Mouse (Mus musculus): ENCODE data around the gene Prkaca. TPM values are rescaled to one million over a fixed set of nuclear protein-coding genes. Genes with fewer than 3 reads are reported as not detected.

The Prkaca gene
- polyA plus RNA-seq, 1 experiment from 2014 or later, result 171 TPM

DNA sequence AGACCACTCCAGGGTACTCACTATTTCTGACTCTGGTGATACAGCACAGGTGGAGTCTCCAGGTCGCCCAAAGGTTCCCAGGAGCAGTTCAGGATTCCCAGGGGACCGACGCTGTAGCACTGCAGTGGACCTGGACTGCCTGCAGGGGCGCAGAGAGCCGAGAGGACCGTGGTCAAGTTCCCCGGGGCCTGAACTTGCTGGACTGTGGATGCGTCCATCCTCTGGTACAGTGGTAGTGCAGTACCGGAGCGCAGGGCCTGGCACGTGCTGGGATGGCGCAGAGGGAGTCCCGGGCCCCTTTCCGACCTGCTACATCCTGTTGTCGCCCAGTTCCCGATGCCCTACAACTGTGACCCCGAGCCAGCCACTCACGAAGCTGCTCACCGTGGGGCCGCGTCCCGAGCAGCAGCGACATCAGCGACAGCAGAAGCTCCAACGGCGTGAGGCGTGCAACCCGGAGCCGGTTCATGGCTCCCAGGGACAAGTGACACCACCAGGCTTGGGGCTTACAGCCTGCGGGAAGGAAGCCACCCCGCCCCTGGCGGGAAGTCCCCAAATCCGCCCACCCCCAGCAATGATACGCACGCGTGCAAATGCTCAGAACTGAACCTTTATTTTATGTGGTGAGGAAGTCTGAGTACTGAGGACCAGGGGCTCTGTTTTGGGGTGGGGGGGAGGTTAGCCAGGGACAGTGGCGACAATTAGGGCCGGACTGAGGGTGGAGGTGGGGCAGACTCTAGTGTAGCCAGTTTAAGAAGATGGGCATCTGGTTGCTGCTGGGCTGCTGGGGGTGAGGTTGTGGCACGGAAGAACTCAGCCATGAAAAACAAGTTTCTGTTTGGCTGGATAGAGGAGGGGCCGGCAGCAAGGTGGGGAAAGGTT lies 69.5 kb downstream of the Prkaca start, which contains the start of gene Il27ra:
Il27ra (minus strand) TSS at position 524 of the 882 bp plus-strand sequence.
- Histone ChIP-seq H3K36me3 (ENCODE audit: control insufficient read depth, insufficient read depth, low read length) (no peaks in the 10 kb centered on the region), H3K4me2 (ENCODE audit: low read depth, low read length, severe bottlenecking) (peak within 1 kb of the TSS; percentile 63), H3K27ac (ENCODE audit: low read depth, low read length) (no peak within 1 kb of the TSS), H3K9ac (ENCODE audit: low read length) (peak within 1 kb of the TSS; percentile 43; the same call in 1 of the 2 replicates), H3K9me3 (ENCODE audit: control insufficient read depth, low read length) (no peaks in the 10 kb centered on the region), H3K4me3 (ENCODE audit: low read depth, low read length) (peak within 1 kb of the TSS; percentile 28), H3K27me3 (ENCODE audit: control insufficient read depth, insufficient read depth, low read length) (peaks cover 40% of the 10 kb centered on the region), H3K4me1 (replicated peaks; ENCODE audit: control insufficient read depth, insufficient read depth, low read length) (0 out of 2 replicates have a peak, but pooled peaks cover 8% of the 10 kb centered on the region)
- ATAC-seq (replicated peaks; ENCODE audit: low FRiP score) (peak; percentile 77), DNase-seq (ENCODE audit: low spot score) (peak; percentile 83)
- 3% methylated on average over 40 of the region's 40 CpGs for WGBS

GRCm38 (mm10) chr8:84042948-84043342 lies 70.2 kb downstream of the Prkaca start:
- DNase-seq (ENCODE audit: low spot score), result peak; percentile 50
- Histone ChIP-seq H3K27me3 (ENCODE audit: control insufficient read depth, insufficient read depth, low read length) (peaks cover 40% of the 10 kb centered on the region), H3K4me1 (replicated peaks; ENCODE audit: control insufficient read depth, insufficient read depth, low read length) (0 out of 2 replicates have a peak, but pooled peaks cover 8% of the 10 kb centered on the region), H3K36me3 (ENCODE audit: control insufficient read depth, insufficient read depth, low read length) (no peaks in the 10 kb centered on the region), H3K9ac (ENCODE audit: low read length) (no peak overlapping the region), H3K9me3 (ENCODE audit: control insufficient read depth, low read length) (no peaks in the 10 kb centered on the region), H3K27ac (ENCODE audit: low read depth, low read length) (no peak overlapping the region), H3K4me2 (ENCODE audit: low read depth, low read length, severe bottlenecking) (no peak overlapping the region; the same call in 1 of the 2 replicates), H3K4me3 (ENCODE audit: low read depth, low read length) (no peak overlapping the region)
- 34% methylated on average over 12 of the region's 12 CpGs for WGBS
- ATAC-seq (replicated peaks; ENCODE audit: low FRiP score), result no peak

- no peaks in the 10 kb centered on the region for H3K9me3 ChIP-seq (ENCODE audit: control insufficient read depth, low read length)
- H3K4me3 ChIP-seq (ENCODE audit: low read depth, low read length), result no peak overlapping the region
- 0 out of 2 replicates have a peak, but pooled peaks cover 8% of the 10 kb centered on the region for H3K4me1 ChIP-seq (replicated peaks; ENCODE audit: control insufficient read depth, insufficient read depth, low read length)
- H3K27me3 ChIP-seq (ENCODE audit: control insufficient read depth, insufficient read depth, low read length), result peaks cover 40% of the 10 kb centered on the region
- no peak overlapping the region for H3K9ac ChIP-seq (ENCODE audit: low read length)
- WGBS, result 1% methylated on average over 7 of the region's 7 CpGs
- peak; percentile 44 for DNase-seq (ENCODE audit: low spot score)
- no peak for ATAC-seq (replicated peaks; ENCODE audit: low FRiP score)
- H3K4me2 ChIP-seq (ENCODE audit: low read depth, low read length, severe bottlenecking), result no peak overlapping the region
- H3K27ac ChIP-seq (ENCODE audit: low read depth, low read length), result no peak overlapping the region
- no peaks in the 10 kb centered on the region for H3K36me3 ChIP-seq (ENCODE audit: control insufficient read depth, insufficient read depth, low read length)
Measured at GRCm38 (mm10) chr8:84044103-84044502, 71.3 kb downstream of the Prkaca start.

DNA sequence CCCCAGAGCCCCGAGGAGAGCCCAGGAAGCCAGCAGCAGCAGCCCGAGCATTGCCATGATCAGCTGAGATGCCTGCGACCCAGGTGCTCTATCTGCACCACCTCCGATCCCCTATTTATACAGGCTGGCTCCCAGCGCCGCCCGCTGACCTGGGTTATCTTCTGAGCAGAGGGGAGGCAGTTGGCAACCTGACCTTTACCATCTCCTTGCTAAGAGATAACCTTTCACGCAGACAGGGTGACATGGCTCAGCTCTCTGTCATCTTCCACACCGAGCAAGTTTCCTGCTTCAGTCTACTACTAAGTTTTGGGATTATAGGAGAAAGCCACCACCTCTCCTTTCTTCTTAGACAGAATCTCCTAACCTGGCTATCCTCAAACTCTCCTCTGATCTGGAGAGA lies 72.1 kb downstream of the Prkaca start, which contains the start of gene Rln3:
Rln3 (minus strand) TSS at position 101 of the 400 bp plus-strand sequence.
- H3K4me2 ChIP-seq (ENCODE audit: low read depth, low read length, severe bottlenecking), result 0 out of 2 replicates have a peak within 1 kb of the TSS, but pooled peaks have one; percentile 8
- peaks cover 40% of the 10 kb centered on the region for H3K27me3 ChIP-seq (ENCODE audit: control insufficient read depth, insufficient read depth, low read length)
- 8% methylated on average over 9 of the region's 9 CpGs for WGBS
- no peak within 1 kb of the TSS for H3K9ac ChIP-seq (ENCODE audit: low read length)
- no peaks in the 10 kb centered on the region for H3K36me3 ChIP-seq (ENCODE audit: control insufficient read depth, insufficient read depth, low read length)
- H3K27ac ChIP-seq (ENCODE audit: low read depth, low read length), result no peak within 1 kb of the TSS
- ATAC-seq (replicated peaks; ENCODE audit: low FRiP score) (no peak), DNase-seq (ENCODE audit: low spot score) (no peak)
- H3K4me1 ChIP-seq (replicated peaks; ENCODE audit: control insufficient read depth, insufficient read depth, low read length), result 0 out of 2 replicates have a peak, but pooled peaks cover 8% of the 10 kb centered on the region
- no peaks in the 10 kb centered on the region for H3K9me3 ChIP-seq (ENCODE audit: control insufficient read depth, low read length)
- H3K4me3 ChIP-seq (ENCODE audit: low read depth, low read length), result no peak within 1 kb of the TSS

MicroRNA genes within 50 kb of the gene (microRNA counts, 519-probe panel; counts per million panel counts)
- 31.2 counts per million for microRNA mmu-miR-1199

Small RNAs within 50 kb of the gene (microRNA-seq; reads per million reads assigned to microRNA genes)
- gene Gm44330 (ENCODE audit: insufficient number of aligned reads) (not detected), gene Gm44450 (ENCODE audit: insufficient number of aligned reads) (not detected), gene Mir1199 (ENCODE audit: insufficient number of aligned reads) (not detected), gene Mir8111 (ENCODE audit: insufficient number of aligned reads) (not detected)

Other genes with a start within 250 kb of the Prkaca start
- 12.2 and 12.6 TPM in 2 replicates for gene Adgre5, start 231.7 kb upstream of the Prkaca start, polyA plus RNA-seq (2014; fragmentation: Nextera tagmentation; extraction: Ambion mirVana)
- gene Adgrl1, start 72.9 kb upstream of the Prkaca start, polyA plus RNA-seq (2014; fragmentation: Nextera tagmentation; extraction: Ambion mirVana), result 24.5 and 27.8 TPM in 2 replicates
- 0.92 and 1.2 TPM in 2 replicates for gene Gm10644, start 17.8 kb upstream of the Prkaca start, polyA plus RNA-seq (2014; fragmentation: Nextera tagmentation; extraction: Ambion mirVana)
- gene Asf1b, start 17.5 kb upstream of the Prkaca start, polyA plus RNA-seq (2014; fragmentation: Nextera tagmentation; extraction: Ambion mirVana), result 92.7 and 94.0 TPM in 2 replicates
- gene Samd1, start 24.7 kb downstream of the Prkaca start, polyA plus RNA-seq (2014; fragmentation: Nextera tagmentation; extraction: Ambion mirVana), result 12.3 and 16.8 TPM in 2 replicates
- 0.87 and 0.90 TPM in 2 replicates for gene 1700067K01Rik, start 28.5 kb downstream of the Prkaca start, polyA plus RNA-seq (2014; fragmentation: Nextera tagmentation; extraction: Ambion mirVana)
- gene 2210011C24Rik, start 39.2 kb downstream of the Prkaca start, polyA plus RNA-seq (2014; fragmentation: Nextera tagmentation; extraction: Ambion mirVana), result 0.47 and 0.73 TPM in 2 replicates
- gene Palm3, start 48.5 kb downstream of the Prkaca start, polyA plus RNA-seq (2014; fragmentation: Nextera tagmentation; extraction: Ambion mirVana), result 2.5 and 4.4 TPM in 2 replicates
- gene Il27ra, start 69.6 kb downstream of the Prkaca start, polyA plus RNA-seq (2014; fragmentation: Nextera tagmentation; extraction: Ambion mirVana), result 0.19 and 0.24 TPM in 2 replicates
- not detected in 2 replicates for gene Rln3, start 72.0 kb downstream of the Prkaca start, polyA plus RNA-seq (2014; fragmentation: Nextera tagmentation; extraction: Ambion mirVana)
- 1.4 and 1.6 TPM in 2 replicates for gene Gm10643, start 92.1 kb downstream of the Prkaca start, polyA plus RNA-seq (2014; fragmentation: Nextera tagmentation; extraction: Ambion mirVana)
- 11.0 and 11.5 TPM in 2 replicates for gene Rfx1, start 93.8 kb downstream of the Prkaca start, polyA plus RNA-seq (2014; fragmentation: Nextera tagmentation; extraction: Ambion mirVana)
- 14.4 and 14.5 TPM in 2 replicates for gene Dcaf15, start 131.8 kb downstream of the Prkaca start, polyA plus RNA-seq (2014; fragmentation: Nextera tagmentation; extraction: Ambion mirVana)
- 0.17 and 0.21 TPM in 2 replicates for gene Podnl1, start 153.0 kb downstream of the Prkaca start, polyA plus RNA-seq (2014; fragmentation: Nextera tagmentation; extraction: Ambion mirVana)
- 16.0 and 17.1 TPM in 2 replicates for gene Cc2d1a, start 174.9 kb downstream of the Prkaca start, polyA plus RNA-seq (2014; fragmentation: Nextera tagmentation; extraction: Ambion mirVana)
- gene 4930432K21Rik, start 175.0 kb downstream of the Prkaca start, polyA plus RNA-seq (2014; fragmentation: Nextera tagmentation; extraction: Ambion mirVana), result 1.2 and 1.5 TPM in 2 replicates
- 2.9 and 5.0 TPM in 2 replicates for gene Nanos3, start 212.2 kb downstream of the Prkaca start, polyA plus RNA-seq (2014; fragmentation: Nextera tagmentation; extraction: Ambion mirVana)